Mouse (Mus musculus) cortical plate, adult 2 months (tissue): ENCODE measurements around the gene Slc25a44. TPM values are rescaled to one million over a fixed set of nuclear protein-coding genes. Genes with fewer than 3 reads are reported as not detected.
A peak's percentile ranks its signal among the peaks of the same experiment; 100 is the strongest.
"Not testable (repeated sequence)": the region's sequence is repeated elsewhere in the genome, so short reads cannot be mapped to it uniquely, and the experiment has no call there.

ENCODE experiments used
- H3K27ac ChIP-seq: fragments of 200-500 bp; 2 replicates; pipeline ENCODE4 v1.5.1; 2012; ENCODE audit warnings: low read length, control low read depth, inconsistent platforms; ENCODE audit not compliant: insufficient read depth
- H3K4me1 ChIP-seq: fragments of 200-500 bp; 2 replicates; pipeline ENCODE4 v1.6.1; 2011; ENCODE audit warnings: low read length; ENCODE audit not compliant: control insufficient read depth, insufficient read depth
- H3K4me3 ChIP-seq: fragments of 200-500 bp; 2 replicates; pipeline ENCODE4 v1.5.1; 2011; ENCODE audit warnings: mild to moderate bottlenecking, low read length, control low read depth; ENCODE audit not compliant: insufficient read depth
- CTCF ChIP-seq: fragments of 200-500 bp; IDR thresholded peaks from 2 replicates; pipeline ENCODE4 v1.5.1; 2011; ENCODE audit warnings: mild to moderate bottlenecking, control low read depth, low read length; ENCODE audit not compliant: insufficient read depth; ENCODE audit errors: extremely low read depth
- POLR2A ChIP-seq: fragments of 200-500 bp; IDR thresholded peaks from 2 replicates; pipeline ENCODE4 v1.6.1; 2011; ENCODE audit warnings: mild to moderate bottlenecking, low read length, control low read depth; ENCODE audit not compliant: insufficient read depth; ENCODE audit errors: extremely low read depth
- polyA plus RNA-seq: library from polyadenylated mRNA; depleted of rRNA; stranded (reverse); fragments of >200 nt; gene quantifications from 2 replicates; pipeline ENCODE4 v1.2.3, GENCODE M21; 2012; rRNA removed

Gene Slc25a44
- polyA plus RNA-seq, 1 experiment, result 76.4 TPM

DNA sequence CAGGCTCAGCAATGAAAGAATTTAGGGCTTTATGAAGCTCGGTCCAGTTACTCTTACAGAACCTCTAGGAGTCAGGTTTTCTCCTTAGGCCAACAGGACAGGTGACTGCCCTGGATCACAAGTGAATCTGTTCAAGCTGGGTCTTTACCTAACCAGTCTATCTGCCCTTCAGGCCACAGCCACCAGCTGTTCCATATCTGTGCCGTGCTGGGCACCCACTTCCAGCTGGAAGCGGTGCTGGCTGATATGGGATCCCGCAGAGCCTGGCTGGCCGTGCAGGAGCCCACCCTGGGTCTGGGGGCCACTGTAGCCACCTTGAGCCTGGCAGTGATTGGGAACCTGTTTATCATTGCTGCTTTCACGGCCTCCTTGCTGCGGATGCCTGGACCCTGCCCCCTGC is 57.4 kb downstream of the Slc25a44 start:
- not testable (repeated sequence) for H3K4me1 ChIP-seq, H3K27ac ChIP-seq, H3K4me3 ChIP-seq

DNA sequence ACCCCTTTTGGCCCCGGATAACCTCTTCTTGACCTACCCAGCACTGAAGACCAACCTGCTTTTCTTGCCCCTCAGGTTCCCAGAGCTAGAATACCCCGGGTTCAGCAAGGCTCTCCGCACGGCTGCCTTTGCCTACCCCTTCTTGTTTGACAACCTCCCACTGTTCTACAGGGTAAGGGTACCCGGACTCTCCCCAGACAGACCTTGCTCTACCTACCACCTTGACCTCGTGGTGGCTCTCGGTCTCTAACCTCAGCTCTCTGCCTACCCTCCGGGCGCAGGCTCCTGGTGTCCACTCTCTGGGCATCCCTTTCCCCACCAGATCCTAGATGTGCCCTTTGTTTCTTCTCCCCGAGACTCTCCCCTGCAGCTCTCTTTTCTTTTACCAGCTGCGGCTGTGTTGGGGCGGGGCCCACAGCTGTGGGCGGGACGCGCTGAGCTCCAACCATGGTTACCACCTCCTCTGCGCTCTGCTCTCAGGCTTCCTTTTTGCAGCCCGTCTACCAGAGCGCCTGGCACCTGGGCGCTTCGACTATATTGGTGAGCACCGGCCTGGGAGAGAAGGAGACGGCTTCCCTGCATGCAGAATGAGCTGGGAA is 58.0 kb downstream of the Slc25a44 start:
- peak overlapping the region; percentile 42 for H3K4me3 ChIP-seq
- H3K4me1 ChIP-seq, H3K27ac ChIP-seq: not testable (repeated sequence)

DNA sequence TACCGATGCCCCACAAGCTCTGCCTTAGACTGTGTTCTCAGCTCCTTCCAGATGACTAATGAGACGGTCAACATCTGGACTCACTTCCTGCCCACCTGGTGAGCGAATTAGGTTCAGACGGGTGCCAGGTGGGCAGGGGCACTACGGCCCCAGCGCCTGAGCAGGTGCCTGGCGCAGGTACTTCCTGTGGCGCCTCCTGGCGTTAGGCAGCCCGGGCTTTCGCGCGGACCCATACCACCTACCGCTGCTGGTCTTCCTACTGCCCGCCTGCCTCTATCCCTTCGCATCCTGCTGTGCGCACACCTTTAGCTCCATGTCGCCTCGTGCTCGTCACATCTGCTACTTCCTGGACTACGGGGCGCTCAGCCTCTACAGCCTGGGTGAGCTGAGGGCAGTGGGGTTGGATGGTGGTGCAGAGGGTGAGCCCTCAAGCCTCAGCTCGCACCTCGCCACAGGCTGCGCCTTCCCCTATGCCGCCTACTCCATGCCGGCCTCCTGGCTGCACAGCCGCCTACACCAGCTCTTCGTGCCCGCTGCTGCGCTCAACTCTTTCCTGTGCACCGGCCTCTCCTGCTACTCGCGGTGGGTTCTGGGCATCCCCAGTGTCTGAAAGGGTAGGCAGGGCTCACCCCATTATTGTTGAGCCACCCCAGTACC is 59.1 kb downstream of the Slc25a44 start:
- Histone ChIP-seq H3K4me1 (peaks cover 2% of the 10 kb centered on the region; the same call in 1 of the 2 replicates), H3K4me3 (no peak overlapping the region), H3K27ac (no peak overlapping the region)
- TF ChIP-seq POLR2A, result no peak
- no peak for TF ChIP-seq CTCF

DNA sequence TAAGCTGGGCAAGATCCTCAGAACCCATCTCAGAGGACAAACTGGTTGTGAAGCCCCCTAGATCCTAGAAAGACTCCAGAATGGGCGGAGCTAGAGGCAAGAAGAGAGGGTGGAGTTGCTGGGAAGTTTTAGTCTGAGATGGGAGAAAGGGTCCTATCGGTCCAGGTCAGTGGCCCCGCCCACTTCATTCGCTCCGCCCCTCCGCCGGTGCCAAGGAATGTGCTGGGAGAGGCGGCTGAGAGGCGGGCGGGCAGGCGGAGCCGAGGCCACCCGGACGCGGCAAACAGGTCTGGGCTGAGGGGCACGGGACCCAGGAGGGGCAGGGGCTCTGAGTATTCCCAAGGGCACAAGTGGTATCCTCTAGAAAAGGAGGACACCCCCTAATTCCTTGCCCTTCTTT is 60.6 kb downstream of the Slc25a44 start, which contains the start of gene Paqr6:
TSS of gene Paqr6 (plus strand) at position 248 of the 400 bp plus-strand sequence.
- TF ChIP-seq CTCF (no peak), POLR2A (no peak)
- H3K4me3 ChIP-seq, result no peak within 1 kb of the TSS
- peaks cover 2% of the 10 kb centered on the region; the same call in 1 of the 2 replicates for H3K4me1 ChIP-seq
- peak within 1 kb of the TSS; percentile 53 for H3K27ac ChIP-seq

DNA sequence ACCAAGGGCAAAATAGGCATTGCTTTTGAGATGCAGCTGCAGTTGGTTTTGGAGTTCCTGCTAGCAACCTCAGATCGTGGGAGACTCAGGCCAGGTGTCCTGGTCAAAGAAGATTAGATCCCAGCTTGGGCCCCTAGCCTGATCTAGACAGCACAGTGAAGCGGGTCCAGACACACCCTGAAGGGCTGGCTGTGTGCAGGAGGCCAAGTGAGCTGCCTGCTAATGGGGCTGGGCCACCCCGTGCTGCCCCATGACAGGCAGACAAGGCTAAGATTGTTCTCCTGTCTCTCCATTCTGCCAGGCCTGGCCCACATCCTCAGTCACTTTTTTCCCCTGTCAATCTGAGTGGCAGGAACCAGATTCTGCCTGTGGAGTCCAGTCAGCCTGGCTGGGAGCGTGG is 61.2 kb downstream of the Slc25a44 start:
- TF ChIP-seq POLR2A, result no peak
- TF ChIP-seq CTCF, result no peak
- Histone ChIP-seq H3K27ac (peak overlapping the region; percentile 53), H3K4me3 (no peak overlapping the region), H3K4me1 (peaks cover 2% of the 10 kb centered on the region; the same call in 1 of the 2 replicates)

DNA sequence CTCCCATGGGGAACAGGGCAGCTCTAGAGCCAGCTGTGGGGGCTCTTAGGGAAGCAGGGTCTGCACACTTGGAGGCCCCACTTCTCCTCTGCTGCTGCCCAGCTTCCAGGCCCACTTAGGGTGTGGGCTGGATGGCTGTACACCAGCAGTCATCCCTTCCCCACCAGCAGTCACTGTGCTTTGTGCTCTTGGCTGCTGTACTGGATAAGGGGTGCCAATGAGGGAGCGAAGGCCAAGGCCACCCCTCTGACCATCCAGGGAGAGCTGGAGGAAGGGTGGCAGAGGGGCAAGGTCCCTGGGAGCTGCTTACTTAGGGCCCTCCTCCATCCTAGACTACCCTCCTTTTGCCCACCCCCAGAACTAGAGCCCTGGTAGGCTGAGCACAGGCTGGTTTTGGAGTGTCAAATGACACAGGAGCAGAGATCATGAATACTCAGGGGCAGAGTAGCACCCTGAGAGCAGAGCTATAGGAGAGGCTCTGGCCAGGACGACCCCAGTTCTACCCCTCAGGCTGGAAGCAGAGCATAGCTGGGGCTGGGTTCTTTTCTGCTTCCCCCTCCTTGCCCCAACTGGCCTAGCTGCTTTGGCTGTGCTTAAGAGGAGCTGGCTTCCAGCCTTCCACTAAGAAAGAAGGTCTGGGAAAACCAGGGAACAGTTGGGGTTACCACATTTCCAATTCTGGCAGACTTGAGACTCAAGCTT is 63.2 kb downstream of the Slc25a44 start:
- no peak for TF ChIP-seq CTCF
- no peak for TF ChIP-seq POLR2A
- Histone ChIP-seq H3K4me1 (peaks cover 2% of the 10 kb centered on the region; the same call in 1 of the 2 replicates), H3K4me3 (no peak overlapping the region), H3K27ac (peak overlapping the region; percentile 76)

DNA sequence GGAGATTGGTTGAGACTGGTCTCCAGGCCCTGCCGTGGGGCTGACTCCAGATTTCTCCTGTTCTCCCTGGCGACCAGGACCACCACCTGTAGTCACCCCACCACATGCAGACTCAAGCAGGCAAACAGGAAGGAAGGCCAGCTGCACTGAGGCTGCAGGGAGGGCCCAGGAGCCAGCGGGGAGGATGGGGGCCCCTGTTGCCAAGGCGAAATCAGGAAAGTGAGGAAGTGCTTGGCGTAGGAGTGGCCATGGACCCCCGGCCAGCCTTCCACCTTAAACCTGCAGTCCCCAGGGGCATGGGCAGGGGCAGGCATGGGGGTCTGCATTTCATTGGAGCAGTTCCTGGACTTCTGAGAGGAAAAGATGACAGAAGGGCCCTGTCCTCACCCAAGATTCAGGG is 63.8 kb downstream of the Slc25a44 start:
- TF ChIP-seq CTCF (no peak), POLR2A (no peak)
- Histone ChIP-seq H3K4me3 (no peak overlapping the region), H3K27ac (no peak overlapping the region), H3K4me1 (peaks cover 2% of the 10 kb centered on the region; the same call in 1 of the 2 replicates)

Other genes with a start within 250 kb of the Slc25a44 start
- not detected in 2 replicates for gene Rhbg, start 170.4 kb downstream of the Slc25a44 start, polyA plus RNA-seq
- 0.08 TPM in 1 of 2 replicates, not detected in the other for gene Gm38392, start 137.9 kb downstream of the Slc25a44 start, polyA plus RNA-seq
- 3.3 and 5.0 TPM in 2 replicates for gene Tsacc, start 128.1 kb downstream of the Slc25a44 start, polyA plus RNA-seq
- gene Cct3, start 128.0 kb downstream of the Slc25a44 start, polyA plus RNA-seq, result 151 and 165 TPM in 2 replicates
- gene Glmp, start 100.1 kb downstream of the Slc25a44 start, polyA plus RNA-seq, result 90.9 and 97.3 TPM in 2 replicates
- gene Tmem79, start 89.0 kb downstream of the Slc25a44 start, polyA plus RNA-seq, result 0.83 and 0.86 TPM in 2 replicates
- 84.4 and 91.5 TPM in 2 replicates for gene Smg5, start 88.9 kb downstream of the Slc25a44 start, polyA plus RNA-seq
- 15.3 and 15.6 TPM in 2 replicates for gene Paqr6, start 60.6 kb downstream of the Slc25a44 start, polyA plus RNA-seq
- 14.7 and 17.5 TPM in 2 replicates for gene Bglap3, start 52.4 kb downstream of the Slc25a44 start, polyA plus RNA-seq
- 0.44 TPM in 1 of 2 replicates, not detected in the other for gene Bglap2, start 46.4 kb downstream of the Slc25a44 start, polyA plus RNA-seq
- not detected in 2 replicates for gene Bglap, start 40.7 kb downstream of the Slc25a44 start, polyA plus RNA-seq
- gene Pmf1, start 14.8 kb downstream of the Slc25a44 start, polyA plus RNA-seq, result 10.5 and 11.1 TPM in 2 replicates
- gene Sema4a, start 36.0 kb upstream of the Slc25a44 start, polyA plus RNA-seq, result 68.9 and 71.6 TPM in 2 replicates
- 64.7 and 70.6 TPM in 2 replicates for gene Lmna, start 84.8 kb upstream of the Slc25a44 start, polyA plus RNA-seq
- 1.5 TPM in 2 replicates for gene Mex3a, start 107.3 kb upstream of the Slc25a44 start, polyA plus RNA-seq
- gene Rab25, start 123.2 kb upstream of the Slc25a44 start, polyA plus RNA-seq, result 0.13 and 0.36 TPM in 2 replicates
- gene Lamtor2, start 127.9 kb upstream of the Slc25a44 start, polyA plus RNA-seq, result 126 and 133 TPM in 2 replicates
- 103 and 110 TPM in 2 replicates for gene Ubqln4, start 128.6 kb upstream of the Slc25a44 start, polyA plus RNA-seq
- 120 and 126 TPM in 2 replicates for gene Ssr2, start 150.7 kb upstream of the Slc25a44 start, polyA plus RNA-seq
- gene Arhgef2, start 180.8 kb upstream of the Slc25a44 start, polyA plus RNA-seq, result 220 and 224 TPM in 2 replicates
- not detected in 2 replicates for gene Rxfp4, start 228.0 kb upstream of the Slc25a44 start, polyA plus RNA-seq